Mouse (Mus musculus) thymus, postnatal 25 days (tissue): Measurements from ENCODE around the gene Rflna.

Experiments used
- DNase-seq: peaks from one replicate; pipeline ENCODE4 v3.0.0; 2022

The Rflna gene

DNA sequence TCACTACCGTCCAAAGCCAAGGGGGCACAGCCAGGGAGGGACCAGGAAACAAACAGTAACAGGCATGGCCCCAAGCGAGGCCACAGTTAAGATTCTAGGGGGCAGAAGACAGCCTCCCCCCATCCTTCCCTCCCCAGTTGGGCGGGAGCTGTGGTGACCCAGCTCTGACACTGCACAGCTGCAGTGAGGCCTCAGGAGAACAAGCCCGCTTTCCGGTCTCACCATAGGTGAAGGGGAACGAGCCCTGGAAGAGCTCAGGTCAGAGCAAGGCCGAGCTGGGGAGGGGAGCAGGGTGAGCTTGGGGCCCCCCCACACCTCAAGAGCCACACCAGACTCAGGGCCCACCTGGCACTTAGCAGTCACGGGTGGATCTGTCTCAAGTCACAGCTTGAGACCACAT is 52.9 kb downstream of the Rflna start:
- peak; percentile 61 for DNase-seq

DNA sequence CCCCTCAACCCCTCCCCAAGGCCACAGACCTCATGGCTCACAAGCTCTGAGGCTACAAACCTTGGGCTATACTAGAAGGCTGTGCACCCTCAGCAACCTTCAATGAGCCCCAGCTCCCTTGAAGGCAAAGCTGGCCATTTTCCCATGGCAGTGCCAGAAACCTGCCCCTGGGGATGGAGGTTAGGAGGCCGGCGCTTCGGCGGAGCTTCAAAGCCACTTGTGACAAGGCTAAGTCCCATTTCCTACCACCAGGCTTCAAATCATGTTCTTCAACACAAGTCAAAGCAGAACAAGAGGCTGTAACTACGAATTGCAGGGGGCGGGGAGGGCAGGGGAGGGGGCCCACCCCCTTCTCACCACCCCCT is 53.3 kb downstream of the Rflna start:
- DNase-seq = no peak

DNA sequence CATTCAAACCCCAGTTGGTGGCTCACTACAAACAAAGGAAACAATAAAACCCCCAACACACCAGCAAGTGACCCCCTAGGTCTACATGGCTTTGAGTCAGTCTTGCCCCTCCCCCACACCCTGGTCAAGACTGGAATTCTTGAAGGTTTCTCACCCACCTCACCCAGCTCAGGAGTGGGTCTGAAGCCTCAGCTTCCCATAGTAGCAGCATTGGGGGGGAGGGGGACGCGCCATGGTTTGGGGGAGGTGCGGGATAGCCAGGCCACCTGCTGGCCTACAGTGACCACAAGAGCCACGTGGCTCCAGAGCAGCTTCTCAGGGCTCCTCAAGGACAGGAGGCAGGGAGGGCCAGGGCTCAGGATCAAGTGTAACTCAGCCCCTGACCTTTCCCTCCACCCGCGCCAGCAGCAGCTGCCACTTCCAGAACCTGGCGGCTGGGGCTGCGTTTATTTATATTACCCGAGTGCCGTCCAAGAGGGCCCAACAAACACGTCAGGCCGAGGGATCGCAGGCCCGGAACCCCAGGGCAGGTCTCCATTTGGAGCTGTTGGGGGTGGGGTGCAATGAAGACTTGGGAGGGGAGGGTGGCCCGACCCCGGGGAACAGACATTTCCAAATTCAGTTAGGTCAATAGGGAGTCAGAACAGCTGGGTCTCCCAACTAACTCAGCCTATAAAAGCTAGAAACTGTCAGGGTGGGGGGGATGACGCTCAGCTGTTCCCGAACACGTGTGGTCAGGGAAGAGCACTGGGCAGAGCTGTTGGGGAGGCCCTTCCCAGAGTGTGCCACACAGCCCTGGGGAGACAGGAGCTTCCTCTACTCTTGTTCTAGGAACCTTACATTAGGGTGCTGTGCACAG is 53.9 kb downstream of the Rflna start:
- no peak for DNase-seq

DNA sequence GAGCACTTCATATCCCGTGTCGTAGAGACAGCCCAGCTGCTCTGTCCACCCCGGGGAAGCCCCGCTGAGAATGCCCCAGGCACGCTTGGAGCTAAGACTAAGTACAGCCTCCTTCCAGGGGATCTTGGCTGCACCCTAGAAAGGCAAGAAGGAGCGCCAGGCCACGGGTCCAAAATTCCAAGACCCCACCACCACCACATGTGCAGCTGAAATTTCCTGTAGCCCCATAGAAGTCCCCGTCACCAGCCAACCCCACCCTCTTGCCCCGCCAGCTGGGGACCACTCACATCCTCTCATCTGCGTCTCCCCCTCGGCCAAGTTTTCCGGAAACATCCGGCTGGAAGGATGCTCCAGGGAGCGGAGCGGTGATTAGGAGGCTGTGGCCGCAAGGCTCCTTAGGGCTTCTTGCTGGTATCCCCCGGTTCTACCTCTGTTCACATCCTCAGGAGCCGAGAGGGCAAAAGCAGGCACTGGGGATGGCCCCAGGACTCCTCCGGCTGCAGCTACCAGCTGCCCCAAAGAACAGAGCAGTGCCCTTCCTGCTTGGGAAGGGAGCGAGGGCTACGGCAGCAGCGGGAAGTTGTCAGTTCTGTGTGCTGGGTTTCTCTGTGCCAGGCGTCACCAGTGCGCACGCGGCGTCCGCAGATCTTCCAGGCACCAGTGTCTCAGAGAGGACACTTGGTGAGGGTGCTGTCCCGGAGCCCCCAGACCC is 54.7 kb downstream of the Rflna start:
- DNase-seq = peak; percentile 35

DNA sequence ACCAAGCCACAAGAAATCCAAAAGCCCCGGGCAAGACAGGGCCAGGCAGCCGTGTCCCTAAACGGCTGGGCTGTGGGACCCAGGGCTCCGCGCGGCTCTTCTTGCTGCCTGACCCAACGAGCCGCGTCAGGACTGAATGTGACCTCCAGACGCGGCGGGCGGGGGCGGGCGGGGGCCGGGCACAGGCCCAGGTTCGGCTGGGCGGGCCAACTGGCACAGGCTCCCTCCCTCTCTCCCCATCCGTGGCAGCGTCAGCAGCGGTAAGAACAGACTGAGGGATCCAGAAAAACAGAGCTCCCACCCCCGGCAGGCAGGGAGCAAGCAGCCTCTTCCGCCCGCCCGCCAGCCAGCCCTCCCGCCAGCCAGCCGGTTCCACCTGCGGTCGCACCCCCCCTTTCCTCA is 55.2 kb downstream of the Rflna start:
- DNase-seq = peak; percentile 42
